Mouse (Mus musculus) liver, adult (tissue): ENCODE data around the gene Pde4b.

Experiments
- GATA4 ChIP-seq: IDR thresholded peaks from 2 replicates; pipeline ENCODE4 v1.6.1; 2014; ENCODE audit warnings: mild to moderate bottlenecking, low read length; ENCODE audit not compliant: insufficient replicate concordance

Gene Pde4b

DNA sequence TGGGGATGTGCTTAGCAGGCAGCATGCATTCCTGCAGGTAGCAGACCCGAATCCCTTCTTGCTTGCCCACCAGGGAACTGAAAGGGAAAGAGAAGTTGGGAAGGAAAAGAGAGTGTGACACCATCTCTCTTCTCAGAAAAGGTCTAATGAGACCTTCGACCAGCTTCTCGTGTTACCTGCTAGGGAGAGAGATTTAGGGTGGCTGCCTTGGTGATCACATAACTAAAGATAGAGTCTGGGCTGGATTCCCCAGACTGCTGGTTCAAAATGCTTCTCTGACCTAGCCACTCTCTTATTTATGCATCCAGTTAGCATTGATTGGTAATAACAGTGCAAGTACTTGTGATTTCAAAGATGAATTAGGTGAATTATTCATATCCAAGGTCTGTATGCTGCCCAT lies 448.5 kb downstream of the Pde4b start:
- TF ChIP-seq GATA4, result no peak

DNA sequence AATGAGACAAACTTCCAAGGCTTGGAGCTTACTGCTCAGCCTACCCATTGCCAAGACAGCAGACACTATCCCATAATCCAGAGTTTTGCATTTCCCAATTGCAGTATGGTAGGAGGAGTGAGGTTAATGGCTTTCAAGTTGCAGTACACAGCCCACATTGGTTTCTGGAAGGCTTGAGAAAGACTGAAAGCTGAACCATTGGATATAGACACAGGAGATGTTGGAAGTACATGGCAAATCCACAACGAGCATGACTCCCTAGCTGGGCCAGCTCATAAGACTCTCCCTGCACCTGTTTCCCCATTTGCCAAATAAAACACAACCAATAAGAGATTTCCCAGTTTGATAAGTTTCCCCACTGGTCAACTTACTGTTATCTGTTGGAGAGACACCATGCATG lies 450.9 kb downstream of the Pde4b start:
- no peak for TF ChIP-seq GATA4

GRCm38 (mm10) chr4:102538793-102539192 lies 451.4 kb downstream of the Pde4b start:
- no peak for TF ChIP-seq GATA4

- no peak for TF ChIP-seq GATA4
These were observed 452.3 kb downstream of the Pde4b start for GRCm38 (mm10) chr4:102539598-102540180.

- TF ChIP-seq GATA4, result no peak
These were observed 455.6 kb downstream of the Pde4b start for GRCm38 (mm10) chr4:102542976-102543375.

GRCm38 (mm10) chr4:102545226-102545625 lies 457.9 kb downstream of the Pde4b start:
- no peak for TF ChIP-seq GATA4

- no peak for TF ChIP-seq GATA4
These were observed 468.2 kb downstream of the Pde4b start for GRCm38 (mm10) chr4:102555566-102555965.

GRCm38 (mm10) chr4:102557006-102557405 lies 469.7 kb downstream of the Pde4b start:
- no peak for TF ChIP-seq GATA4

- TF ChIP-seq GATA4, result no peak
These were observed 470.3 kb downstream of the Pde4b start for GRCm38 (mm10) chr4:102557508-102558220.

DNA sequence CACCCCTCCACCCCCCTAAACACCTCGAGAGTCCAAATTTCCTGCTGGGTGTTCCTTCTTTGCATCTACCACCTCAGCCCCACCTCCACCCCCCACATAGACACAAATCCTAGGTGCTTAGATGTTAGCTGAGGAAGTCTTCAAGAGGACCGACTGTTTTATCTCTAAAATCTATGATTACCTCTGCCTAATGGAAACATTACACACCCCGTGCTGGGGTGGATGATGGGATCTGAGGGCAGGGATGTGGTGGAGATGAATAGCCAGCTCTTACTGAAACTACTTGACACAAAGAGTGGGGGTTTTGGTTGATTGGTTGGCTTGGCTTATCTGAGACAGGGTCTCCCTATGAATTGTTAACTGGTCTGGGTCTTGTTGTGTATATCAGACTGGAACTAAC lies 471.0 kb downstream of the Pde4b start:
- TF ChIP-seq GATA4, result no peak

DNA sequence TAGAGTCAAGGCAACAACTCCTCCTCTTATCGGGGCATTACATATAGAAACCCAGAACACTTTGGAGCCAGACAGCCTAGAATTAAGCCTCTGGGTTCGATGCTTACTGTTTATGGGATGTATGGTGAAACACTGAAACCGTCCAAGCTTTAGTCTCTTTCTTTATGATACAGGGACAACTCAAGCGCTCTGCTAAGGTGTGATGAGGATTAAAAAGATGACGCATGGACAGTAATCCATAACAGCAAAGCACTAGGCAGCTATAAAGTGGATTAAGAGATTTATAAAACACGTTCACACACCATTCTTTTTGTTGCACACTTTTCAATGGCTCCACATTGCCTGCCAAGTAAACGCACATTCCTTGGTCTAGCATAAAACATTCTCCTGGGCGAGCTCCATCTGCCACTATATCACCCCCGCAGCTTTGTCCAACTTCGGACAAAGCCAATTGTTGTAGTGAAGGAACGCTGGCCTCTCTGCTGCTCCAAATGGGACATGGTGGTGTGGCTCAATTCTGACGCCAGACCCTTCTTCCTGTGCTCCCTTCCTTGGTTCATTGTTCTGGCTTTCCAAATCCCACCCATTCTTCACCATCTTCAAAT lies 473.4 kb downstream of the Pde4b start:
- TF ChIP-seq GATA4, result no peak

- TF ChIP-seq GATA4, result no peak
These were observed 476.0 kb downstream of the Pde4b start for GRCm38 (mm10) chr4:102563273-102563855.

DNA sequence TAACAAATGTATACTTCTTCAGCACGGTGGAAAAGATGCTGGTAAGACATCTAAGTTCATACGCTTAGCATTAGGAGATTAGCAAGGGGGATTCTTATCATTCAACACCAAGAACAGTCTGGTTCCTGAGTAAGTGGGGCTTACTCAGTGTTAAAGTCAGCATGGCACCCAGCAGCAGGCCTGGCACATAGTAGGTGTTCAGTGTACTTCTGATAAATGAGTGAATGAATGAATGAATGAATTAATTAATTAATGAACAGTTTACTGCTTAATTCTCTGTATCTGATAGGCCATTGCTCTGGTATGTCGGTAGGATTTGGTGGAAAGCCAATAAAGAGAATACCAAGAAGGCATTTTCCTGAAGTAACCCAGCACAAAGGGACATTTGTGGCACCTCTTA lies 476.9 kb downstream of the Pde4b start:
- no peak for TF ChIP-seq GATA4

DNA sequence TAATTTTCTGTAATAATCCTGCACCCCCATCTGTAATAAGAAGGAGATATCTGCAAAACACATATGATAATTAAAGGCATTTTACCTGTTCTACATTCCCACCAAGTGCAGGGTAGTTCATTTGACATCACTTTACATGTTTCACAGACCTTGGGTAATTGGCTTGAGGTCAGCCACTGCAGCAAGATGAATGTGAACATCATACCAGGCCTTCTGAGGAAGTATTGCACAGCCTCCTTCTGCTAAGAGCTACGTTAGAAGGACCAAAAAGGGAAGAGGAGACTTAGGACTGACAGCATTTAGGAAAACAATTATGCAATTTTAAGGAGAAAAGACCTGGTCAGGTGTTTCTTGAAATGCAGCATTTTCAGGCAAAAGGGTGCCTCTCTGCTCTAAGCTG lies 479.1 kb downstream of the Pde4b start:
- TF ChIP-seq GATA4, result no peak

DNA sequence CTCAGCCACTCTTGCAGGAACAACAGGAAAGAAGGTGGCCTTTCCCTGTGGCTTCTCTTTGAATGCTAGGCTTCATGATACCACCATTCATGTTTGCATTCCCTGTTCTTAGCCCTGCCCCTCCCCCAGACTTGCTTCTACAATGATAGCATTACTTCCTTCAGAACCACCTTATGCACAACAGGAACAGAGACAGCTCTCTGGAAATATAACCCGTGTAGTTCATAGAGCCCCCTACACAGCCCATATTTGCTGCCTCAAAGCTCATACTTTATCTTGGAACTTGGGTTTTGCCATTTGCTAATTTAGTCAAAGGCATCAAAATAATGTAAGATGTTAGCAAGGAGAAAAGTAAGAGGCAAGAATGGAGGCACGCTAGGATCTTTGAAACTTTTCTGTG lies 479.8 kb downstream of the Pde4b start:
- TF ChIP-seq GATA4, result no peak

DNA sequence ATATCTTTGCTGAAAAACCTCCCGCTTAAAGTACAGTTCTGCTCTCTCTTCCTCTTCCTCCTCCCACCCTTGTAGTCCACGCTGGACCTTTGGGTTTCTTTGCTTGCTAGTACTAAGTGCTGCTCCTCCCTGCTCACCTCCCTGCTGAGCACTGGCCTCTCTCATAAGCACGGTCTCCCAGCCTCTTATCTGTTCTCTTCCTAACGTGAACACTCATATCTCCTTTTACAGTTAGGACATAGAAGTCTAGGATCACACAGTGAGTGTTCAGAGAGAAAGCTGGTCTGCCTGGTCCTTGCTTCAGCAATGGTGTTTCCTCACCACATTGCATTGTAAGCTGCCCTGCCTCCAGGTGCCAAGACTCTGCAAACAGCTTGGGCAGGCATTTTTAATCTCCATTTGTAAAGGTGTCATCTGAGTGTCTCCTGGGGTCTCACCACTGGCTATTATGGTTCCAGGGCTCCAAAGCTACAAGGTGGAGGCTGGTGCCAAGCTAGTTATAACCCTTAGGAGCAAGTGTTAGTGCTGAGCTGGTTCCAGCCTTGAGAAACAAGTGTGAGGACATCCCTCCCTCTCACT lies 480.4 kb downstream of the Pde4b start:
- TF ChIP-seq GATA4, result no peak
